Mouse (Mus musculus) CD4-positive, CD25-positive, alpha-beta regulatory T cell, adult 2 months (primary cell): ENCODE data around the gene Sult6b2.

ENCODE experiments used
- DNase-seq: peaks from one replicate; pipeline ENCODE4 v3.0.0-alpha.2; 2012; ENCODE audit warnings: low read depth, low spot score

Gene Sult6b2

DNA sequence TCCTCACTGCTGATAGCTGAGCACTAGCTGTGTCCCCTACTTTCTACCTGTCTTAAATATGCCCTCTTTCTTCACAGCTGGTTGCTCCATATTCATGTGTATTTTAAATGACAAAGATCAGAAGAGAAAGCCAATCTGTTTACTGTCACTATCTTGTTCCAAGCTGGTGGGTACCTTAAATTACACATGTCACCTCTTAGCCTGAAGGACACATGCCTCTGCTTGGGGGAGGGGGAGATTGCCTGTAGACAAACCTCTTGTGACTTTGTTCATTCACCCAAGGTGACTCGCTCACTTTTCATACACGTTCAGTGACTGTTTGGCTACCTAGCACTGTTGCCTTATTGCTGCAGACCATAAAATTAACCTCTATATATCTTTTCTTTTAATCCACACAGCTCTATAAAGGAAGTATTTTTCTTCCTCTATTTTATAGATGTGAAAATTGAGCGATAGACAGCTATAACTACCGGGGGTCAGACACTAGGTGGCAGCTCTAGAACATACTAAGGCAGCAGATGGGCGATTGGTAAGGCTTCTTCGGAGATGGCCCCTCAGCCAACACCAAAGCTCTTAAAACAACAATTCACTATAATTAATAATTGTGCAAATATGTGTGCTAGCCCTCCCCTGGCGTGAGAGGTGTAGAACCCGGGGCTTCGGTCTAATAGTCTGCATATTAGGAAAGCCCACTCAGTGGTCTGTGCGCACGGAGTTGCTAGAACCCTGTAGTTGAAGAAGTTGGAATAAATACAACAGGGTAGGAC, 25.1 kb downstream of the Sult6b2 start:
- DNase-seq = peak; percentile 77

GRCm38 (mm10) chr6:142776935-142777334, 27.4 kb downstream of the Sult6b2 start:
- no peak for DNase-seq

- DNase-seq = no peak
Observed at GRCm38 (mm10) chr6:142773566-142773965, 30.7 kb downstream of the Sult6b2 start.

GRCm38 (mm10) chr6:142771643-142772042, 32.7 kb downstream of the Sult6b2 start:
- DNase-seq = no peak

DNA sequence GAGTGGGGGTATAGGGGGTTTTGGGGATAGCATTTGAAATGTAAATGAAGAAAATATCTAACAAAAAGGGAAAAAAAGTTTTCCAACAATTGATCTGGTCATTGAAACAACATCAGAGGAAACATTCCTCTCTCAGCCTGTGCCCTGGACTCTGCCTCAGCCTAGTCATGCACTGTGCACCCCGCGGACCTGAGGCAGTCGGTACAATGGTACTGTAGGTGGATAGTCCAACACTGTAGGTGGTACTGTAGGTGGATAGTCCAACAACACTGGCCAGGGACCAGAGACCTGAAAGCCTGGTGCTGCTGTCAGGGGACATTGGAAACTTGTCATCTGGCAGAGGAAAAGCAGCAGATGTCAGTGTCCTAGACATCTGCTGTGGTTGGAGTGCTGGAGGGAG, 34.4 kb downstream of the Sult6b2 start:
- DNase-seq = no peak

DNA sequence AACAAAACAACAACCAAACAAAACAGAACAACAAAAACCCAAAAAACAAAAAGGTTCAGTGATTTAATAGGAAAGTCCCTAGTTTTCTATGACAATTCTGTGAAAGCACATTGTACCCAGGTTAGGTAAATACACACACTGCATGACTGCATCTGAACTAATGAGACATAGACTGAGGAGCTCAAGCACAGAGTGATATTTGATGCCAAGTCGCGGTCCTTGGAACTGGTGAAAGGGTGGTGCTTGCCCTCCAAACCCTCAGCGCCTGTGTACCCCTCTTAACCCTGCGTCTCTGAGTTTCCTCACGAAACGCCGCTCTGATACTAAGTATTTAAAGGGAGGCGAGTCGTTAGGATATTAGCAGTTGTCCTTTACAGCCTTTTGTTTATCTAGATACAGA, 37.0 kb downstream of the Sult6b2 start:
- no peak for DNase-seq

DNA sequence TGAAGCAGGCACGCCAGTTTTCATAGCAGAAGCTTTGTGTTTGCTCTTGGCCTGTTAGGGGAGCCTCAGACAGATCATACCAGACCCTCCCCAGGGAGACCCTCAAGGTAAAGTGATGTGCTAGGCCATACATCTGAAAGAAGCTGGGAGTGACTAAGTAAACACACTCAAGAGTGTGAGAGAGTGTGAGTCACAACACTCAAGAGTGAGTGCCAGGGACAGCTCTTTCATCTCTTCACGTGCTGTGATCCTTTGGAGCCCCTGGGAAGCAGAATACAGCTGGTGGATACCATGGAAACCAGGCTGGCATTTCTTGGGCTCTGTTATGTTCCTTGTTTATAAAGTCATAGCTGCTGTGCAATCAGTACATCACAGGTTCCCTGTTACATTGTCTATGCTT, 39.4 kb downstream of the Sult6b2 start:
- no peak for DNase-seq

DNA sequence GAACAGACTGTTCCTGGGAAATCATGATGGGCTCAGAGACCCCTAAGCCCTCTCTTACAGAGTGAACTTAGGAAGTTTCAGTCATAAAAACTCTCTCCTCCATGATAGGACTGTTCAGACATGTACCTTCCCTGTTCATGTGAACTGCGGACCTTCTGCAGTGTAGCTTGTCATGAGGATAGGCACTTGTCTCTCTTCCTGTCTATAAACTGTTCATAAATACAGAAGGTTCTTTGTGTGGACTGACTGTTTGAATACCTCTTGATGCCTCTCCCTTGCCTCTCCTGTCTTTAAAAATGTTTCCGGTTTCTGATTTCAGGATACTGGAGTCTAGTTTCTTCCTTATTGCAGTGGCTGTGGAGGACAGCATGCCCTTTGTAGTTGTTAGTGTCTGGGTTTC, 44.7 kb downstream of the Sult6b2 start:
- DNase-seq = no peak

GRCm38 (mm10) chr6:142758562-142758961, 45.7 kb downstream of the Sult6b2 start:
- no peak for DNase-seq

DNA sequence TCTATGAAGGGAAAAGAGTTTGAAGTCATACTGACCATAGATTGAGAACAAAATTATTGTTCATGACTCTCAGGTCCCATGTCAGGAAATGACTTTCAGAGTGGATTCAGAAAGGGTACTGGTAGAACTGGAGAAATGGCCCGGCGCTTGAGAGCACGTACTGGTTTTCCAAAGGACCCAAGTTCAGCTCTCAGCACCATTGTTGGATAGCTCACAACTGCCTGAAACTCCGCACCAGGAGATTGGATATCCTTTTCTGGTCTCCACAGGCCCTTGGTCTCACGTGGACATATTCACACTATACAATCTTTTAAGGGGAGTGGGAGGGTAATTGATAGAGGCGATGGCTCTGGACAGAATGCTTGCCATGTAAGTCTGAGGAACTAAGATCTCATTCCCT, 46.3 kb downstream of the Sult6b2 start:
- no peak for DNase-seq

DNA sequence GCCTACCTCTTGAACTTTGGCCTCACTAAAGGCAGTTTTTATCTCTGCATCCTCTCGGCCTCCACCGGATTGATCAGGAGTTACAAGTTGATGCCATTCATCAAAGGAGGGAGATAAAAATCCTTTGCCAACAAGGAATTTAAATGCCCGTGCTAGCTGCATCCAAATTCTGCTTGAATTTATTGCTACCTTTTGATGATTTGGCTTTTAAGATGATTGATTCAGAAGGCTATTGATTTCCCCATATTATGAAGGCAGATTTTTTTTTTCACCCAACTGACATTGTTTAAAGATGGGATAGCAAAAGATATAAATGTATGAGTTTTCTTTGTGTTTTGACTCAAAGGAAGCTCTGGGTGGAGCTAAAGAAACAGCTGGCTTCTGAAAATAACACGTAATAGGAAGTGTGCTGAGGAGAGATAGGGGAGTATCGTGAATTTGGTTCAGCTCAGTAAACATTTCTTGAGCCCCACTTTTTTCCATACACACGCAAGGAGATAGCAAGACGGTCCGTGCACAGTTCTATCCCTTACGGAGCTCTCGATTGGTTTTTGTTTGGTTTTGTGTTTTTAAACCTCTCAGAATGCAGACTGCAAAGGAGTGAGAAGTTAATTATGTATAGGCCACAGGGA, 46.9 kb downstream of the Sult6b2 start:
- DNase-seq = peak; percentile 69

GRCm38 (mm10) chr6:142756507-142757333, 47.6 kb downstream of the Sult6b2 start, which contains the start of gene Cmas:
Cmas (plus strand) TSS chr6:142756686.
- peak; percentile 95 for DNase-seq

GRCm38 (mm10) chr6:142752331-142753246, 51.7 kb downstream of the Sult6b2 start:
- DNase-seq = peak; percentile 64

DNA sequence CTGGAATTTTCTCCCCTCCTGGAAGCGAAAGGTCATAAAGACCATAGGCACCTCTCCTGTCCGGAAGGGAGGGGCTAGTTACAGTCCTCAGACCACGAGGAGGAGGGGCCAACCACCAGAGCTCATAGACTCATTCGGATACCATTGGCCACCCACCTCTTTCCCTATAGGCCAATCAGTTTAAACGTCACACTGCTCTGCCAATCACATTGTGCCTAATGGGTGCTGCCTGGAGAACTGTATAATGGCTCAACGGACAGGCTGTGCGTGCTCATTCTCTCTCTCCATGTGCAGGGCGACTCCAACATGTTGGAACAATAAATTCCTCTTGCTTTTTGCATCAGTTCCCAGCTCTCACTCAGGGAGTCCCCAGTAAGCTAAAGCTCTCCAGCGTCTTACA, 52.9 kb downstream of the Sult6b2 start:
- no peak for DNase-seq

DNA sequence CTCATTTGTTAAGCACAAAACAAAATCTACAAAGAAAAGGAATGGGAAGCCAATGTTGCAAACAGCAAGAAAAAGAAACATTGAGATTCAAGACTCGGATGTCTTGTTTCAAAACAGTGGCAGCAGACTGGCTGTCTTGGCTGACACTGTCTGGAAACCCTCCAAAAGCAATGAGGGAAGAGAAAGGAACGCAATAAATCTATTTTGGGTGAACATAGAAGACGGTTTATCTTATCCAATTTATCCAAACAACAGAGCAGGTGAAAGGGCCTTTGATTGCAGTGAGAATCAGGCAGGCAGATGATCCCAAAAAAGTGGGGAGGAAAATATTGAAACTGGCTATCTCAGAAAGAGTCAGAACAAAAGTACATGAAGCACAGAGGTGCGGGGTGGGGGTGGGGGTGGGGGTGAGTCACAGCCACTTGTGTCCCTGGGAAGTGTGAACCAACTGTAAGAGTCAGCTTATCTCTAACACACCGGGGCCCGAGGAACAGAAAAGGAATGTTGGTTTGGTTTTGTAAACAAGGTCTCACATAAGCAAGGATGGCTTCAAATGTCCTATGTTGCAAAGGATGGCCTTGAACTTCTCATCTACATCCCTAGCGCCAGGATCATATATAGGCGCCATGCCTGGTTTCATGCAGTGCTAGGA, 56.1 kb downstream of the Sult6b2 start:
- no peak for DNase-seq

DNA sequence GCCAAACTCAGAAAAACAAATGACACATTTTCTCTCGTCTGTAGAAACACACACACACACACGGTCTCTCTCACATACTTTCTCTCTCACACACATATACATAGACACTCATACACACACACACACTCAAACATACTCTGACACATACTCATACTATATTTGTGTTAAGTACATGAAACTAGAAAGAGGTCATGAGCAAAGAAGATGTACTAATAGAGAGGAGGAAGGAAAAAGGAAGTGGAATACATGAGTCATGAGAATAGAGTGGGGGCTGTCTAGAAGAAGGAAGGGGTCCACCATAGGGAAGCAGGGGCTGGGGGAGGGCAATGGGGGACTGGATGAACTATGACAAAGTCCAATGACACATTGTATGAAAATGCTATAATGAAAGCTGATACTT, 57.1 kb downstream of the Sult6b2 start:
- no peak for DNase-seq

DNA sequence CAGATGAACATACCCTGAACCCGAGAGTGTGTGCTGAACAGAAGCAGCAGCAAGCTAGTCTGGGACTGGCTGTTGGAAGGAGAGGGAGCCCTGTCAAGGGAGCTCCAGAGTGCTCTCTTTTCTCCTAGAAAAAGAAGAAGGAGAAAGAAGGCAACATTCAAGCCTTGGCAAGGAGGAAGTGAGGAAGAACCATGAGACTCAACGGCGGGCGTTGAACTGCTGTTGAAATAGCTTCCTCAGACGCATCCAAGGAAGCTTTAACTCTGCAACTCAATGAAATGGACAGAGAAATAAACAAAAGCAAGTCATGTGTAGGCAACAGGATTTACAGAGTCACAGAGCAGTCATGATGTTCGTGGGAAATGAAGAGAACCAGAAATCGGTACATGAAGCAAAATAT, 57.5 kb downstream of the Sult6b2 start:
- DNase-seq = no peak

DNA sequence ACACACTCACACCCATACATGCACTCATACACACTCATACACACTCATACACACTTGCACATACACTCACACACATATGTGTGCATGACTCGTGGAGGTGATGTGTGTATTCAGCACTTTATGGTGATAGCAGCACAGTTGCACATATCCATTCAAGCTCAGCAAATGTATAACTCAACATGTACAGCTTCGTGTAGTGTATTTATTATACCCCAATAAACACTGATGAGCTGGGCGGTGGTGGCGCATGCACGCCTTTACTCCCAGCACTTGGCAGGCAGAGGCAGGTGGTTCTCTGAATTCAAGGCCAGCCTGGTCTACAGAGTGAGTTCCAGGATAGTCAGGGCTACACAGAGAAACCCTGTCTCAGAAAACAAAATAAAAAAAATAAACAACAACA, 58.8 kb downstream of the Sult6b2 start:
- no peak for DNase-seq

GRCm38 (mm10) chr6:142743193-142743592, 61.1 kb downstream of the Sult6b2 start:
- no peak for DNase-seq

- no peak for DNase-seq
Observed at GRCm38 (mm10) chr6:142741763-142742162, 62.5 kb downstream of the Sult6b2 start.

GRCm38 (mm10) chr6:142738637-142739036, 65.7 kb downstream of the Sult6b2 start:
- no peak for DNase-seq
